Mouse (Mus musculus) forebrain, embryonic 16.5 days (tissue): Measurements from ENCODE around the gene Lrrc49. TPM values are rescaled to one million over a fixed set of nuclear protein-coding genes. Genes with fewer than 3 reads are reported as not detected.

Experiments
- ATAC-seq: fragments of 200-750 bp; cut with Nextera tagmentation; 2 replicates; pipeline ENCODE4 v1.8.0; 2017; ENCODE audit warnings: mild to moderate bottlenecking, moderate library complexity
- H3K27ac ChIP-seq: fragments of 300-500 bp; sonication (generic); 2 replicates; pipeline ENCODE4 v1.5.1; 2014; ENCODE audit warnings: low read length, control low read depth
- H3K27me3 ChIP-seq: fragments of 300-500 bp; sonication (generic); replicated peaks from 2 replicates; pipeline ENCODE4 v1.6.1; 2014; ENCODE audit warnings: low read length; ENCODE audit not compliant: control insufficient read depth, insufficient read depth
- H3K36me3 ChIP-seq: fragments of 300-500 bp; sonication (generic); 2 replicates; pipeline ENCODE4 v1.6.1; 2014; ENCODE audit not compliant: control insufficient read depth, insufficient read depth
- H3K4me1 ChIP-seq: fragments of 300-500 bp; sonication (generic); replicated peaks from 2 replicates; pipeline ENCODE4 v1.6.1; 2014; ENCODE audit warnings: low read length; ENCODE audit not compliant: control insufficient read depth, insufficient read depth
- H3K4me2 ChIP-seq: fragments of 300-500 bp; sonication (generic); 2 replicates; pipeline ENCODE4 v1.6.1; 2014; ENCODE audit warnings: mild to moderate bottlenecking, low read length, control low read depth
- H3K4me3 ChIP-seq: fragments of 300-500 bp; sonication (generic); replicated peaks from 2 replicates; pipeline ENCODE4 v1.5.1; 2014; ENCODE audit warnings: mild to moderate bottlenecking, low read length, control low read depth
- H3K9ac ChIP-seq: fragments of 300-500 bp; sonication (generic); replicated peaks from 2 replicates; pipeline ENCODE4 v1.6.1; 2014; ENCODE audit warnings: low read depth, low read length, control low read depth
- H3K9me3 ChIP-seq: fragments of 300-500 bp; sonication (generic); 2 replicates; pipeline ENCODE4 v1.6.1; 2016; ENCODE audit warnings: low read length; ENCODE audit not compliant: control insufficient read depth
- WGBS: fragments of 180-500 bp; shearing (Covaris S2); extraction: QIAGEN DNeasy Blood & Tissue Kit; methylation state at CpG from one replicate; pipeline ENCODE4 v1.1.7; 2014; 5-methylcytosine and 5-hydroxymethylcytosine counted together
- polyA plus RNA-seq: library from polyadenylated mRNA; unstranded; fragments of >200 nt; fragmentation: Nextera tagmentation; extraction: Ambion mirVana; gene quantifications from 2 replicates; pipeline ENCODE4 v1.2.1, GENCODE M21; 2015

Gene Lrrc49
- polyA plus RNA-seq, 1 experiment from 2014 or later = 63.5 TPM

- ATAC-seq = no peak
- Histone ChIP-seq H3K27me3 (no peaks in the 10 kb centered on the region), H3K9ac (no peak overlapping the region), H3K4me3 (no peak overlapping the region), H3K4me2 (no peak overlapping the region), H3K36me3 (peaks cover 8% of the 10 kb centered on the region), H3K27ac (no peak overlapping the region), H3K4me1 (no peaks in the 10 kb centered on the region; the same call in 1 of the 2 replicates), H3K9me3 (no peaks in the 10 kb centered on the region)
- 51% methylated on average over 9 of the region's 9 CpGs for WGBS
Observed at GRCm38 (mm10) chr9:60616946-60617345, 71.0 kb downstream of the Lrrc49 start.

- Histone ChIP-seq H3K27me3 (no peaks in the 10 kb centered on the region), H3K9ac (no peak overlapping the region), H3K4me1 (no peaks in the 10 kb centered on the region; the same call in 1 of the 2 replicates), H3K27ac (no peak overlapping the region), H3K9me3 (no peaks in the 10 kb centered on the region), H3K36me3 (peaks cover 13% of the 10 kb centered on the region), H3K4me3 (no peak overlapping the region), H3K4me2 (no peak overlapping the region)
- no peak for ATAC-seq
- 74% methylated on average over 7 of the region's 7 CpGs for WGBS
Observed at GRCm38 (mm10) chr9:60616359-60616758, 71.6 kb downstream of the Lrrc49 start.

GRCm38 (mm10) chr9:60612260-60612659 lies 75.7 kb downstream of the Lrrc49 start:
- H3K27ac ChIP-seq = no peak overlapping the region
- 93% methylated on average over 2 of the region's 2 CpGs for WGBS
- H3K27me3 ChIP-seq = no peaks in the 10 kb centered on the region
- no peak overlapping the region for H3K4me3 ChIP-seq
- no peaks in the 10 kb centered on the region; the same call in 1 of the 2 replicates for H3K4me1 ChIP-seq
- H3K4me2 ChIP-seq = no peak overlapping the region
- ATAC-seq = no peak
- H3K9me3 ChIP-seq = no peaks in the 10 kb centered on the region
- no peak overlapping the region for H3K9ac ChIP-seq
- H3K36me3 ChIP-seq = peaks cover 15% of the 10 kb centered on the region

- H3K36me3 ChIP-seq = peaks cover 15% of the 10 kb centered on the region
Observed at GRCm38 (mm10) chr9:60610194-60610593, 77.8 kb downstream of the Lrrc49 start.

GRCm38 (mm10) chr9:60608857-60609256 lies 79.1 kb downstream of the Lrrc49 start:
- Histone ChIP-seq H3K36me3 (peaks cover 9% of the 10 kb centered on the region), H3K4me2 (no peak overlapping the region), H3K4me1 (no peaks in the 10 kb centered on the region), H3K27me3 (no peaks in the 10 kb centered on the region), H3K9me3 (no peaks in the 10 kb centered on the region), H3K27ac (no peak overlapping the region), H3K4me3 (no peak overlapping the region), H3K9ac (no peak overlapping the region)
- 93% methylated on average over 9 of the region's 9 CpGs for WGBS
- ATAC-seq = no peak

More at GRCm38 (mm10) chr9:60610194-60610593, 77.8 kb downstream of the Lrrc49 start:
- Histone ChIP-seq H3K4me1 (no peaks in the 10 kb centered on the region; the same call in 1 of the 2 replicates), H3K4me3 (no peak overlapping the region), H3K9me3 (no peaks in the 10 kb centered on the region), H3K4me2 (no peak overlapping the region), H3K27ac (no peak overlapping the region), H3K9ac (no peak overlapping the region), H3K27me3 (no peaks in the 10 kb centered on the region)
- WGBS = 80% methylated on average over 13 of the region's 13 CpGs
- ATAC-seq = no peak

GRCm38 (mm10) chr9:60608086-60608485 lies 79.9 kb downstream of the Lrrc49 start:
- no peak overlapping the region for H3K27ac ChIP-seq
- WGBS = 67% methylated on average over 3 of the region's 3 CpGs
- H3K9me3 ChIP-seq = no peaks in the 10 kb centered on the region
- no peak overlapping the region for H3K4me2 ChIP-seq
- no peak overlapping the region for H3K9ac ChIP-seq
- no peak for ATAC-seq
- no peaks in the 10 kb centered on the region for H3K27me3 ChIP-seq
- H3K4me3 ChIP-seq = no peak overlapping the region
- no peaks in the 10 kb centered on the region for H3K4me1 ChIP-seq
- H3K36me3 ChIP-seq = peaks cover 9% of the 10 kb centered on the region

- H3K4me3 ChIP-seq = no peak overlapping the region
- 82% methylated on average over 2 of the region's 2 CpGs for WGBS
- no peak overlapping the region for H3K27ac ChIP-seq
- H3K4me1 ChIP-seq = no peaks in the 10 kb centered on the region
- no peaks in the 10 kb centered on the region for H3K9me3 ChIP-seq
- no peak overlapping the region for H3K4me2 ChIP-seq
- H3K27me3 ChIP-seq = no peaks in the 10 kb centered on the region
- no peak overlapping the region for H3K9ac ChIP-seq
- no peak for ATAC-seq
- peaks cover 8% of the 10 kb centered on the region; the same call in 1 of the 2 replicates for H3K36me3 ChIP-seq
Observed at GRCm38 (mm10) chr9:60604971-60605370, 83.0 kb downstream of the Lrrc49 start.

- WGBS = 86% methylated on average over 10 of the region's 10 CpGs
Observed at GRCm38 (mm10) chr9:60601936-60602335, 86.0 kb downstream of the Lrrc49 start.

GRCm38 (mm10) chr9:60600273-60600672 lies 87.7 kb downstream of the Lrrc49 start:
- Histone ChIP-seq H3K9ac (no peak overlapping the region), H3K27ac (no peak overlapping the region), H3K9me3 (no peaks in the 10 kb centered on the region), H3K4me1 (no peaks in the 10 kb centered on the region), H3K4me3 (no peak overlapping the region), H3K4me2 (no peak overlapping the region), H3K27me3 (no peaks in the 10 kb centered on the region), H3K36me3 (peaks cover 6% of the 10 kb centered on the region)
- no peak for ATAC-seq
- WGBS = 90% methylated on average over 4 of the region's 4 CpGs

More at GRCm38 (mm10) chr9:60601936-60602335, 86.0 kb downstream of the Lrrc49 start:
- Histone ChIP-seq H3K27ac (no peak overlapping the region), H3K27me3 (no peaks in the 10 kb centered on the region), H3K4me2 (no peak overlapping the region), H3K9ac (no peak overlapping the region), H3K4me1 (no peaks in the 10 kb centered on the region), H3K4me3 (no peak overlapping the region), H3K36me3 (peaks cover 4% of the 10 kb centered on the region), H3K9me3 (no peaks in the 10 kb centered on the region)
- ATAC-seq = no peak

GRCm38 (mm10) chr9:60599489-60599888 lies 88.5 kb downstream of the Lrrc49 start:
- no peaks in the 10 kb centered on the region for H3K9me3 ChIP-seq
- no peaks in the 10 kb centered on the region for H3K27me3 ChIP-seq
- H3K9ac ChIP-seq = no peak overlapping the region
- ATAC-seq = no peak
- WGBS = 76% methylated on average over 2 of the region's 2 CpGs
- H3K27ac ChIP-seq = no peak overlapping the region
- no peak overlapping the region for H3K4me3 ChIP-seq
- no peaks in the 10 kb centered on the region for H3K4me1 ChIP-seq
- H3K36me3 ChIP-seq = peaks cover 6% of the 10 kb centered on the region
- H3K4me2 ChIP-seq = no peak overlapping the region
